Mouse (Mus musculus) liver, embryonic 16.5 days (tissue): ENCODE measurements around the gene Pllp. TPM values are rescaled to one million over a fixed set of nuclear protein-coding genes. Genes with fewer than 3 reads are reported as not detected.

ENCODE experiments used
- ATAC-seq: fragments of 200-750 bp; cut with Nextera tagmentation; 2 replicates; pipeline ENCODE4 v1.8.0; 2017; ENCODE audit warnings: low read depth, mild to moderate bottlenecking, moderate number of reproducible peaks, moderate library complexity
- H3K27ac ChIP-seq: fragments of 300-500 bp; sonication (generic); 2 replicates; pipeline ENCODE4 v1.5.1; 2014; ENCODE audit warnings: mild to moderate bottlenecking, low read length
- H3K27me3 ChIP-seq: fragments of 300-500 bp; sonication (generic); 2 replicates; pipeline ENCODE4 v1.6.1; 2014; ENCODE audit warnings: low read depth, low read length, mixed read lengths; ENCODE audit not compliant: control insufficient read depth, insufficient read depth
- H3K36me3 ChIP-seq: fragments of 300-500 bp; sonication (generic); 2 replicates; pipeline ENCODE4 v1.6.1; 2014; ENCODE audit warnings: mild to moderate bottlenecking; ENCODE audit not compliant: control insufficient read depth, insufficient read depth
- H3K4me1 ChIP-seq: fragments of 300-500 bp; sonication (generic); 2 replicates; pipeline ENCODE4 v1.6.1; 2014; ENCODE audit warnings: low read depth, low read length, mixed read lengths; ENCODE audit not compliant: control insufficient read depth
- H3K4me2 ChIP-seq: fragments of 300-500 bp; sonication (generic); 2 replicates; pipeline ENCODE4 v1.6.1; 2014; ENCODE audit warnings: low read depth, low read length, mixed read lengths
- H3K4me3 ChIP-seq: fragments of 300-500 bp; sonication (generic); 2 replicates; pipeline ENCODE4 v1.5.1; 2014; ENCODE audit warnings: low read depth, mild to moderate bottlenecking, low read length
- H3K9ac ChIP-seq: fragments of 300-500 bp; sonication (generic); 2 replicates; pipeline ENCODE4 v1.6.1; 2014; ENCODE audit warnings: low read depth, low read length
- H3K9me3 ChIP-seq: fragments of 300-500 bp; sonication (generic); replicated peaks from 2 replicates; pipeline ENCODE4 v1.6.1; 2016; ENCODE audit warnings: low read length; ENCODE audit not compliant: control insufficient read depth
- WGBS: fragments of 180-500 bp; shearing (Covaris S2); extraction: QIAGEN DNeasy Blood & Tissue Kit; methylation state at CpG from one replicate; pipeline ENCODE4 v1.1.7; 2014; ENCODE audit not compliant: insufficient replicate concordance; 5-methylcytosine and 5-hydroxymethylcytosine counted together
- polyA plus RNA-seq: library from polyadenylated mRNA; unstranded; fragments of >200 nt; fragmentation: Nextera tagmentation; extraction: Ambion mirVana; gene quantifications from 2 replicates; pipeline ENCODE4 v1.2.1, GENCODE M21; 2015

Gene Pllp
- polyA plus RNA-seq, 1 experiment from 2014 or later = 0.96 TPM

DNA sequence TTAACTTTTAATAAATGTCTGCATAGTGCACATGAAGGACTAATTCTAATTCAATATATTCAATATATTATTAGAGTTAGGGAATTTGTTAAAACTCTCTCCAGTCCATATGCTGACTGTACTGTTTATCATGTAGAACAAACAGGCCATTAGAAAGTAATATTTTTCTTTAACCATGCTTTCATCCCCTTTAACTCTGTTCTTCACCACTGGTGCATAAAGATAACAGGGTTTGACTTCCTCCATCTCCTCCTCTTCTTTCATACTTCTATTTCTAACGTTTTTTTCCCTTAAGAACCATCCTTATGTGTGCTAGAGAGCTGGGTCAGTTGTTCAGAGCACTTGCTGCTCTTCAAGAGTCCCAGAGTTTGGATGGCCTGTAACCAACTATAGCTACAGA is 50.9 kb downstream of the Pllp start:
- Histone ChIP-seq H3K36me3 (peaks cover 26% of the 10 kb centered on the region), H3K27ac (no peak overlapping the region), H3K4me3 (no peak overlapping the region), H3K27me3 (no peaks in the 10 kb centered on the region), H3K4me2 (no peak overlapping the region), H3K9me3 (no peaks in the 10 kb centered on the region), H3K4me1 (no peaks in the 10 kb centered on the region), H3K9ac (no peak overlapping the region)
- WGBS = 21% methylated on average over 1 of the region's 1 CpGs
- no peak for ATAC-seq

DNA sequence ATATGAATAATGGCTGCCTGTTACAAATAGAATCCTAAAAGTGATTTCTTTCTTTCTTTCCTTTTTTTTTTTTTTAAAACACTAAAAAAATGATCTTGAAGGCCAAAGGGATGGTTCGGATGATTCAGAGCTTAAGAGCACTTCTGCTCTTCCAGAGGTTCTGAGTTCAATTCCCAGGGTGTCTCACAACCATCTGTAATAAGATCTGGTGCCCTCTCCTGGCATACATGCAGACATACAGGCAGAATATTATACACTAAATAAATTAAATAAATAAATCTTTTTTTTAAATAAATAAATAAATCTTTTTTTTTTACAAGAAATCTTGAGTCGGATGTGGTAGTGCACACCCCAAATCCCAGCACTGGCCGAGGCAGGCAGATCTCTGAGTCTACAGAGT is 54.1 kb downstream of the Pllp start:
- Histone ChIP-seq H3K4me3 (no peak overlapping the region), H3K27ac (no peak overlapping the region), H3K9ac (no peak overlapping the region), H3K4me2 (no peak overlapping the region), H3K27me3 (no peaks in the 10 kb centered on the region), H3K9me3 (no peaks in the 10 kb centered on the region), H3K4me1 (no peaks in the 10 kb centered on the region), H3K36me3 (peaks cover 15% of the 10 kb centered on the region)
- ATAC-seq = no peak
- 76% methylated on average over 3 of the region's 3 CpGs for WGBS

DNA sequence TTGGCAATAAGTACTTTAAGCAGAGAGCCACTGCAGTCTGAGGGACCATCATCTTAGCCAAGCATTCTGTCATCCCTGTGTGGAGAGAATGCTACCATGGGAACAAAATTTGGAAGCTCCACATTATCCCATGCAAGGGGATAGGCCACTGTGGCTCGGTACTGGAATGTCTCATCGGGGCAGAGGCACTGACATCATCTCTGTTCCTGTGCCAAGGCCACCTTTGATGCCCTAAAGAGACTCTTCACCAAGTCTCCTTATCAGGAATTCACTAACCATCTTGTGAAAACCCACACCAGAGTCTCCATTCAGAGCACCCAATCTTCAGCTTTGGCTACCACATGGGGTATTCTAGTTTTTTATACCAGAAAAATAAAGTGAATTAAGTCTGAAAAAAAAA is 54.9 kb downstream of the Pllp start:
- 87% methylated on average over 2 of the region's 2 CpGs for WGBS
- no peak for ATAC-seq
- peaks cover 10% of the 10 kb centered on the region for H3K36me3 ChIP-seq

DNA sequence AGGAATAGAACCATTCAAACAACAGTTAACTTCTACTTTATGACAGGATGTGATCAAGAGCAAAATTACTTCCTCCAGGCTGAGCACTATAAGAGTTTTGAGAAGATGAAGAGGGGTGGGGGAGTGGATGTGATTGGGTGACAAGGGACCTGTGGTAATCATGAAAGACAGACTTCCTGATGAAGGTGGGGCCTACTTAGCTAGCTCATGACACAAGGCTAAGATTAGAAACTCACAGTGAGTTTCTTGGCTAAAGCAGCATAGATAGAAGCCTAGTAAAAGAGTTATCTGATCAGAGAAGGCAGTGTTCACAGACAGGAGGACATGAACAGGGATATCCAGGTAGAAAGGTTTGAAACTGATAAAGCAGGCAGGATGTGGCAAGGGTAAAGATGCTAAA is 61.9 kb downstream of the Pllp start:
- peak; percentile 94 for ATAC-seq
- H3K4me3 ChIP-seq = no peak overlapping the region
- no peak overlapping the region for H3K9ac ChIP-seq
- no peaks in the 10 kb centered on the region for H3K9me3 ChIP-seq
- H3K27ac ChIP-seq = no peak overlapping the region; the same call in 1 of the 2 replicates
- H3K4me1 ChIP-seq = peaks cover 13% of the 10 kb centered on the region
- peaks cover 6% of the 10 kb centered on the region for H3K36me3 ChIP-seq
- no peaks in the 10 kb centered on the region for H3K27me3 ChIP-seq
- H3K4me2 ChIP-seq = no peak overlapping the region

More for the DNA sequence above, 54.9 kb downstream of the Pllp start:
- H3K9me3 ChIP-seq = no peaks in the 10 kb centered on the region
- no peak overlapping the region for H3K27ac ChIP-seq
- no peaks in the 10 kb centered on the region for H3K4me1 ChIP-seq
- no peak overlapping the region for H3K4me3 ChIP-seq
- no peak overlapping the region for H3K4me2 ChIP-seq
- H3K9ac ChIP-seq = no peak overlapping the region
- H3K27me3 ChIP-seq = no peaks in the 10 kb centered on the region

DNA sequence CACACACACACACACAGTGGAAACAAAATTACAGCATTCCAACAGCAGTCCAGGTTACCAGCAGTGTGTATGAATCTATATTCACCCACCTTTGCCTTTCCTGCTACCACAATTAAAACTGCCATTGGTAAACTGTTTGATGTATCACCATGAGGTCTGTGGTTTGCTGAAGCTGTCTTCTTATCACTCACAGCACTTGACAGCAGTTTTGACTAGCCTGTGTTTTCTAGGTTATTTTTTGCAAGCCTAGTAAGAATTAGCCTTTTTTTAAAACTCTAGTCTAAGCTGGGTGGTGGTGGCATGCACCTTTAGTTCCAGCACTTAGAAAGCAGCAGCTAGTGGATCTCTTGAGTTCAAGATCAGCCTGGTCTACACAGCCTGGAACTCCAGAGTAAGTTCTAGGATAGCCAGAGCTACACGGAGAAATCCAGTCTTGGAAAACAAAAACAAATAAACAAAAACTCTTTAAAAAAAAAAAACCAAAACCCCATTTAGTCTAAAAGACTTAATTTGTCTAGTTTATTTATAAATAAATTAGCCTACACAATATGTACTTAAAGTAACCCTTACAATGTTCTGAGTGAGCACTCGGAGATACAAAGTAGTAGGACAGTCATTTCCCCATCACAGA is 62.4 kb downstream of the Pllp start:
- Histone ChIP-seq H3K4me1 (peaks cover 13% of the 10 kb centered on the region), H3K36me3 (peaks cover 6% of the 10 kb centered on the region), H3K9ac (no peak overlapping the region), H3K27me3 (no peaks in the 10 kb centered on the region), H3K4me3 (no peak overlapping the region), H3K4me2 (0 out of 2 replicates have a peak overlapping the region, but pooled peaks have one; percentile 9), H3K27ac (peak overlapping the region; percentile 57), H3K9me3 (no peaks in the 10 kb centered on the region)
- ATAC-seq = peak; percentile 31
- WGBS = 35% methylated on average over 2 of the region's 2 CpGs

Other genes starting within 250 kb of the Pllp start
- gene Cpne2, start 163.3 kb downstream of the Pllp start, polyA plus RNA-seq = 2.2 and 2.5 TPM in 2 replicates
- gene Rspry1, start 94.3 kb downstream of the Pllp start, polyA plus RNA-seq = 14.4 TPM in 2 replicates
- gene Fam192a, start 94.3 kb downstream of the Pllp start, polyA plus RNA-seq = 24.6 and 26.2 TPM in 2 replicates
- gene Arl2bp, start 29.7 kb downstream of the Pllp start, polyA plus RNA-seq = 19.0 and 19.5 TPM in 2 replicates
- gene Ccl22, start 49.3 kb upstream of the Pllp start, polyA plus RNA-seq = 0.27 and 0.37 TPM in 2 replicates
- gene Cx3cl1, start 75.7 kb upstream of the Pllp start, polyA plus RNA-seq = 0.47 and 0.71 TPM in 2 replicates
- not detected in 2 replicates for gene Ccl17, start 114.2 kb upstream of the Pllp start, polyA plus RNA-seq
- 55.3 and 61.8 TPM in 2 replicates for gene Coq9, start 142.0 kb upstream of the Pllp start, polyA plus RNA-seq
- 37.5 TPM in 2 replicates for gene Ciapin1, start 142.1 kb upstream of the Pllp start, polyA plus RNA-seq
- 65.7 and 67.0 TPM in 2 replicates for gene Polr2c, start 161.2 kb upstream of the Pllp start, polyA plus RNA-seq
- gene Dok4, start 180.1 kb upstream of the Pllp start, polyA plus RNA-seq = 7.8 and 9.4 TPM in 2 replicates
- gene Ccdc102a, start 221.8 kb upstream of the Pllp start, polyA plus RNA-seq = 1.4 and 1.6 TPM in 2 replicates
- gene Adgrg5, start 227.4 kb upstream of the Pllp start, polyA plus RNA-seq = 0.37 and 0.39 TPM in 2 replicates